Mouse (Mus musculus) liver, embryonic 15.5 days (tissue): ENCODE data around the gene Nbeal1. TPM values are rescaled to one million over a fixed set of nuclear protein-coding genes. Genes with fewer than 3 reads are reported as not detected.

Experiments used
- ATAC-seq: fragments of 200-750 bp; cut with Nextera tagmentation; 2 replicates; pipeline ENCODE4 v1.8.0; 2017; ENCODE audit warnings: moderate number of reproducible peaks, mild to moderate bottlenecking, moderate library complexity; ENCODE audit not compliant: insufficient read depth
- H3K27ac ChIP-seq: fragments of 300-500 bp; sonication (generic); replicated peaks from 2 replicates; pipeline ENCODE4 v1.5.1; 2015; ENCODE audit warnings: mild to moderate bottlenecking, inconsistent platforms
- H3K27me3 ChIP-seq: fragments of 300-500 bp; sonication (generic); 2 replicates; pipeline ENCODE4 v1.6.1; 2015; ENCODE audit warnings: mild to moderate bottlenecking, inconsistent platforms
- H3K36me3 ChIP-seq: fragments of 300-500 bp; sonication (generic); replicated peaks from 2 replicates; pipeline ENCODE4 v1.6.1; 2015; ENCODE audit warnings: moderate library complexity, mild to moderate bottlenecking, inconsistent platforms
- H3K4me1 ChIP-seq: fragments of 300-500 bp; sonication (generic); replicated peaks from 2 replicates; pipeline ENCODE4 v1.6.1; 2015; ENCODE audit warnings: inconsistent platforms
- H3K4me2 ChIP-seq: fragments of 300-500 bp; sonication (generic); 2 replicates; pipeline ENCODE4 v1.6.1; 2015; ENCODE audit warnings: moderate library complexity, mild to moderate bottlenecking, inconsistent platforms
- H3K4me3 ChIP-seq: fragments of 300-500 bp; sonication (generic); replicated peaks from 2 replicates; pipeline ENCODE4 v1.5.1; 2015; ENCODE audit warnings: mild to moderate bottlenecking, inconsistent platforms
- H3K9ac ChIP-seq: fragments of 300-500 bp; sonication (generic); 2 replicates; pipeline ENCODE4 v1.6.1; 2015; ENCODE audit warnings: moderate library complexity, mild to moderate bottlenecking, inconsistent platforms
- H3K9me3 ChIP-seq: fragments of 300-500 bp; sonication (generic); replicated peaks from 2 replicates; pipeline ENCODE4 v1.6.1; 2016; ENCODE audit warnings: inconsistent platforms
- WGBS: fragments of 180-500 bp; shearing (Covaris S2); methylation state at CpG from one replicate; pipeline ENCODE4 v1.1.7; 2015; ENCODE audit warnings: mixed read lengths; ENCODE audit not compliant: insufficient replicate concordance; 5-methylcytosine and 5-hydroxymethylcytosine counted together
- polyA plus RNA-seq: library from polyadenylated mRNA; unstranded; fragments of >200 nt; fragmentation: Nextera tagmentation; extraction: Ambion mirVana; gene quantifications from 2 replicates; pipeline ENCODE4 v1.2.1, GENCODE M21; 2015

Nbeal1 gene
- polyA plus RNA-seq, 1 experiment from 2014 or later = 1.5 TPM

DNA sequence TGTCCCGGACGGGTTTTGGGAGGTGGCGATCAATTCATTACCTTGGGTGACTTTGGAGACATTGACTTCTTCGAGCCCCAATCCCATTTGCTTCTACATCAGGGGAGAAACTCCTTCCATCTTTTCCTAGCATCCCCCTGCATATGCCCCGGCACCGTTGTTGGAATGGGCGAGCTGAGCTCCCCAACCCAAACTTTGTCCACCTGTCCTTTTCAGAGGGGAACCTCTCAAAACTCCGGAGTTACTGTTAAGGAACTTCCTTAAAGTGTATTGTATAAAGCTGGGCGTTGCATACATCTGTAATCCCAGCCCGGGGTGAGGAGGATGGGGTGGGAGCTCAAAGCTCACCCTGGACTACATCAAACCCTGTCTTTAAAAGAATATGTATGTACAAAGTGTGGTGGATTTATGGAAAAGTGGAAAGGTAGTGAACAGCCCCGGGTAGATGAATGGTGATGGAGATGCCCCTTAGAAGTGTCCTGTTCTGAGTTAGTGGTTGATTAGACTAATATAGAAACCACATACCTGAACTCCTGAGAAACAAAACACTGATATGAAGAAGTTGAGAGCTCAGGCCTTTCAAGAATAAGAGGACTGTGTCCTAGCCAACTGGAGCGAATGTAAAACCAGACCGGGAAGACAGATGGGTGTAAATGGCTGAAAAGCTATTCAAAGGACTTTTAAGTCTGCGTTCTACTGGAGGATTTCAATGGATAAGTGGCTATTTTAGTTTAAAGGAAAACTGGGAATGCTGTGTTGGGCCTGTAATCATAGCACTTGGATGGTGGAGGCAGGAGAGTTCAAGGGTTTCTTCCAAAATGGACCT is 163.4 kb downstream of the Nbeal1 start:
- H3K27ac ChIP-seq = peak overlapping the region; percentile 88
- H3K4me3 ChIP-seq = peak overlapping the region; percentile 83
- H3K36me3 ChIP-seq = no peaks in the 10 kb centered on the region
- no peaks in the 10 kb centered on the region for H3K27me3 ChIP-seq
- H3K4me2 ChIP-seq = peak overlapping the region; percentile 91
- H3K4me1 ChIP-seq = peaks cover 32% of the 10 kb centered on the region
- peak overlapping the region; percentile 71 for H3K9ac ChIP-seq
- 12% methylated on average over 14 of the region's 14 CpGs for WGBS
- H3K9me3 ChIP-seq = no peaks in the 10 kb centered on the region
- ATAC-seq = no peak

DNA sequence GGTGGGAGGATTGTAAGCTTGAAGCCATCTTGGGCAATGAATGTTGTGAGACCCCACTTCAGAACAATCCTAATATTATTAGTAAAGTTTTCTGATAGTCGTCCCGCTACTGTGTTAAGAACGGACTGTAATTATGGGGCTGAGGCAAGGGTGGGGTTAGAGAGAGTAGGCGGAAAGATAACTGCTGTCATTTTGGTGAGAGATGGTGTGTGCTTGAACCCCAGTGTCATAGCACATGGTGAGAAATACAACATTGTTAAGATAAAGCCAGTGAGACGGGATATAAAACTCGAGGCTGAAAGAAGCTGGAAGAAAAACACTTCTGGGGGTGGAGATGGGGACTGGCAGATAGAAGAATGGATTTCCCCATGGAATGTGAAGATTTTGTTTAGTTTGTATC is 164.3 kb downstream of the Nbeal1 start:
- H3K9me3 ChIP-seq = peaks cover 5% of the 10 kb centered on the region; the same call in 1 of the 2 replicates
- peak overlapping the region; percentile 12; the same call in 1 of the 2 replicates for H3K4me3 ChIP-seq
- H3K9ac ChIP-seq = no peak overlapping the region
- peak overlapping the region; percentile 91 for H3K4me2 ChIP-seq
- H3K4me1 ChIP-seq = peaks cover 32% of the 10 kb centered on the region
- ATAC-seq = no peak
- no peak overlapping the region for H3K27ac ChIP-seq
- 41% methylated on average over 6 of the region's 6 CpGs for WGBS
- H3K36me3 ChIP-seq = peaks cover 6% of the 10 kb centered on the region
- H3K27me3 ChIP-seq = no peaks in the 10 kb centered on the region

DNA sequence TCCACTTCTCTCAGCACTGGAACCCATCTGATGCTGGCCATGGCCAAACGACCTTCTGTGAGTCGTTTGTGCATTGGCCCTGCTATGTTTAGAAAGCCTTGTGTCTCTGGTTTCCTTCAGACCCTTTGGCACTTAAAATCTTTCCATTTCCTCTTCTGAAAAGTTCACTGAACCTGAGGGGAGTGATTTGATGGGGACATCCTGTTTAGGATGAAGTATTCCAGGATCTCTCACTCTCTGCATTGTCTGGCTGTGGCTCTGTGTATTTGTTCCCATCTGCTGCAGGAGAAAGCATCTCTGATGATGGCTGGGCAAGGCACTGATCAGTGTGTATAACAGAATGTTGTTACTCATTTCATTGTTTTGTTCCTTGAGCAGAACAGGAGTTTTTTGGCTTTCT is 165.3 kb downstream of the Nbeal1 start:
- H3K4me2 ChIP-seq = no peak overlapping the region
- peaks cover 10% of the 10 kb centered on the region for H3K36me3 ChIP-seq
- H3K4me3 ChIP-seq = no peak overlapping the region
- peaks cover 32% of the 10 kb centered on the region for H3K4me1 ChIP-seq
- H3K9me3 ChIP-seq = peaks cover 7% of the 10 kb centered on the region; the same call in 1 of the 2 replicates
- WGBS = 53% methylated on average over 2 of the region's 2 CpGs
- no peak for ATAC-seq
- H3K9ac ChIP-seq = no peak overlapping the region
- no peaks in the 10 kb centered on the region for H3K27me3 ChIP-seq
- 0 out of 2 replicates have a peak overlapping the region, but pooled peaks have one; percentile 24 for H3K27ac ChIP-seq

DNA sequence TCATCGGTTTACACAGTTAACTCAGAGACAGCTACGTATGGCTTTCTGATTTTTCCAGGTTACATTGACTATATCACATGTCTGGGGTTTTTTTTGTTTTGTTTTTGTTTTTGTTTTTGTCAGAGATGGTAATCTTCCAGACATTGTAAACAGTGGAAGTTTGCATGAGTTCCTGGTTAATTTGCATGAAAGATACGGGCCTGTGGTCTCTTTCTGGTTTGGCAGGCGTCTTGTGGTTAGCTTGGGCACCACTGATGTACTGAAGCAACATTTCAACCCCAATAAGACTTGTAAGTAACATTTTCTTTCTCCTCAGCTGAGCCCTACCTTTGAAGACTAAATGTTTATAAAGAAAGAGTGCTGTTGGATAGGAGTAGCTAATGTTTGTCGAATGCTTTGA is 172.4 kb downstream of the Nbeal1 start:
- Histone ChIP-seq H3K9me3 (peaks cover 7% of the 10 kb centered on the region; the same call in 1 of the 2 replicates), H3K27me3 (no peaks in the 10 kb centered on the region), H3K36me3 (peaks cover 29% of the 10 kb centered on the region), H3K27ac (no peak overlapping the region), H3K4me3 (no peak overlapping the region), H3K4me2 (no peak overlapping the region), H3K4me1 (no peaks in the 10 kb centered on the region), H3K9ac (no peak overlapping the region)
- no peak for ATAC-seq
- 65% methylated on average over 5 of the region's 5 CpGs for WGBS

DNA sequence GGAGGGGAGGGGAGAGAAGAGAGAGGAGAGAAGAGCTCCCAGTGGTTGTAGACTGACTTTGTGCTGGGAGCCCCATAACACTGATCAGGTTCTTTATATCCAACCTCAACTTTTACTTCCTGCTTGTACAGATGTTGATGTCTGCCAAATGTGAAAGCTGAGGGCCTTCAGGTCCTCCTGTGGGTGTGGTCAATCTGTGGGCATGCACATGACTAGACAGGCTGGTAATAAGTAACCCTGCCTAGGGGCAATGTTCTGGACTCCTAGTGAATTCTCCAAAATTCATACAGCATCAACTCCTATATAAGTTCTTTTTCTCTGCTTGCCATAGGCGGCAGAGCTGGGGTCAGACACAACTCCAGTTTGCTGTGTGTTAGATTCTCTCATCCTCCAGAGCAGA is 181.2 kb downstream of the Nbeal1 start:
- 80% methylated on average over 1 of the region's 1 CpGs for WGBS
- no peak overlapping the region for H3K27ac ChIP-seq
- no peak overlapping the region for H3K4me3 ChIP-seq
- no peaks in the 10 kb centered on the region for H3K4me1 ChIP-seq
- no peak for ATAC-seq
- H3K9ac ChIP-seq = no peak overlapping the region
- H3K36me3 ChIP-seq = peaks cover 23% of the 10 kb centered on the region
- no peaks in the 10 kb centered on the region for H3K27me3 ChIP-seq
- no peak overlapping the region for H3K4me2 ChIP-seq
- no peaks in the 10 kb centered on the region for H3K9me3 ChIP-seq

- Histone ChIP-seq H3K36me3 (peaks cover 31% of the 10 kb centered on the region), H3K9ac (no peak overlapping the region), H3K4me1 (no peaks in the 10 kb centered on the region), H3K27me3 (no peaks in the 10 kb centered on the region), H3K4me2 (no peak overlapping the region), H3K9me3 (no peaks in the 10 kb centered on the region), H3K4me3 (no peak overlapping the region), H3K27ac (no peak overlapping the region)
- no peak for ATAC-seq
- 65% methylated on average over 1 of the region's 1 CpGs for WGBS
Observed at GRCm38 (mm10) chr1:60376556-60376955, 196.2 kb downstream of the Nbeal1 start.

DNA sequence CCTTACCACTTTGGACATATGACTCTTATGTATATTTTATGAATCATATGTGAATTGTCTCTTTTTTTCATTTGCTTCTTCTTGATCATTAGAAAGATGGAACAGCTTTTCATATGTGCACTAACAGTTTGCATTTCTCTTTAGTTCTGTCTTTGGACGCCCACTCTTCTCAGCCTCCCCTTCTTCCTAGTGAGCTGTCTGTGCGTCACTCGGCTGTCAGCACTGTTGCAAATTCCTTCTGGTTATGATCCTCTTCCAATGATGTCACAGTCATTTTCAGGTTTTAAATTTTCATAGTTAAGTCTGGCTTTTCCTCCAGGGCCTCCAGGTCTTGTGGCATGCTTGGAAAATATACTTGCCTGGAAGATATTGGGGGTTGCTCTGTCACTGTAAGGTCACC is 201.5 kb downstream of the Nbeal1 start:
- H3K4me2 ChIP-seq = no peak overlapping the region
- no peak overlapping the region for H3K27ac ChIP-seq
- H3K4me3 ChIP-seq = no peak overlapping the region
- WGBS = 87% methylated on average over 3 of the region's 3 CpGs
- ATAC-seq = no peak
- no peaks in the 10 kb centered on the region for H3K27me3 ChIP-seq
- no peaks in the 10 kb centered on the region for H3K4me1 ChIP-seq
- H3K9me3 ChIP-seq = no peaks in the 10 kb centered on the region
- H3K9ac ChIP-seq = no peak overlapping the region
- peaks cover 35% of the 10 kb centered on the region for H3K36me3 ChIP-seq

Other genes with a start within 250 kb of the Nbeal1 start
- gene Ica1l, start 137.4 kb upstream of the Nbeal1 start, polyA plus RNA-seq = 0.17 and 0.31 TPM in 2 replicates
- gene Carf, start 82.4 kb upstream of the Nbeal1 start, polyA plus RNA-seq = 1.2 and 1.6 TPM in 2 replicates
- 27.9 and 33.8 TPM in 2 replicates for gene Wdr12, start 82.0 kb upstream of the Nbeal1 start, polyA plus RNA-seq
- 10.1 and 10.6 TPM in 2 replicates for gene Cyp20a1, start 162.7 kb downstream of the Nbeal1 start, polyA plus RNA-seq
- gene Abi2, start 229.0 kb downstream of the Nbeal1 start, polyA plus RNA-seq = 3.1 and 3.4 TPM in 2 replicates